Mouse (Mus musculus) gastrocnemius, postnatal 36 days (tissue): Measurements from ENCODE around the gene Arhgef3. TPM values are rescaled to one million over a fixed set of nuclear protein-coding genes. Genes with fewer than 3 reads are reported as not detected.
A peak's percentile ranks its signal among the peaks of the same experiment; 100 is the strongest.

Source experiments
- DNase-seq, 2 experiments: peaks; one replicate each; pipeline ENCODE4 v3.0.0; 2022
- intact Hi-C: fragments of 180-260 bp; cut with DNase I; formaldehyde crosslinking; loops from one replicate; pipeline ENCODE4 v1.15.1; 2025
- long read RNA-seq, 2 experiments: library from polyadenylated mRNA; stranded (forward); transcript quantifications; one replicate each; pipeline ENCODE4 v2.0.0; 2021
- total RNA-seq, 2 experiments: library from RNA; stranded (reverse); gene quantifications; 2 replicates each; pipeline ENCODE4 v1.2.3; 2021

The Arhgef3 gene
- 10 to 100 TPM in 1 of 2 experiments, 1 to 10 TPM in 1; 8.7 to 10.1 TPM for total RNA-seq
- long read RNA-seq, experiment 1, partial matches to known transcripts: 0 of 6 reads
- long read RNA-seq, experiment 1, other reads (novel, unspliced or antisense): 4 of 6 reads
- long read RNA-seq, experiment 2, partial matches to known transcripts: 3 of 8 reads
- long read RNA-seq, experiment 2, other reads (novel, unspliced or antisense): 3 of 8 reads

GRCm38 (mm10) chr14:27114362-27115274, at the start of gene Arhgef3:
TSS of gene Arhgef3 (plus strand) at chr14:27114899.
- peak; percentile 61 to 63 for DNase-seq
- intact Hi-C loops: no loop called here

- DNase-seq: no peak
- intact Hi-C loops: no loop called here
These were observed 48.3 kb upstream of the Arhgef3 start for GRCm38 (mm10) chr14:27066171-27066929.

GRCm38 (mm10) chr14:27067866-27068271, 46.8 kb upstream of the Arhgef3 start:
- DNase-seq: no peak
- intact Hi-C loops: no loop called here

GRCm38 (mm10) chr14:27069434-27070097, 45.1 kb upstream of the Arhgef3 start:
- no peak for DNase-seq
- intact Hi-C loops: no loop called here

GRCm38 (mm10) chr14:27070128-27070527, 44.6 kb upstream of the Arhgef3 start:
- no peak for DNase-seq
- intact Hi-C loops: no loop called here

GRCm38 (mm10) chr14:27070758-27071157, 43.9 kb upstream of the Arhgef3 start:
- no peak for DNase-seq
- intact Hi-C loops: no loop called here

- DNase-seq: no peak
- intact Hi-C loops: no loop called here
These were observed 42.7 kb upstream of the Arhgef3 start for GRCm38 (mm10) chr14:27071985-27072384.

- no peak for DNase-seq
- intact Hi-C loops: no loop called here
These were observed 39.6 kb upstream of the Arhgef3 start for GRCm38 (mm10) chr14:27075084-27075483.

GRCm38 (mm10) chr14:27075909-27076521, 38.7 kb upstream of the Arhgef3 start:
- no peak for DNase-seq
- intact Hi-C loops: no loop called here

GRCm38 (mm10) chr14:27076522-27076920, 38.2 kb upstream of the Arhgef3 start:
- intact Hi-C loops: no loop called here

GRCm38 (mm10) chr14:27081536-27082275, 33.0 kb upstream of the Arhgef3 start:
- no peak for DNase-seq
- intact Hi-C loops: no loop called here

More at GRCm38 (mm10) chr14:27076522-27076920, 38.2 kb upstream of the Arhgef3 start:
- no peak for DNase-seq

- DNase-seq: no peak
These were observed 29.2 kb upstream of the Arhgef3 start for GRCm38 (mm10) chr14:27085471-27085870.

GRCm38 (mm10) chr14:27085999-27086398, 28.7 kb upstream of the Arhgef3 start:
- intact Hi-C loops: no loop called here
- no peak for DNase-seq

More at GRCm38 (mm10) chr14:27085471-27085870, 29.2 kb upstream of the Arhgef3 start:
- intact Hi-C loops: no loop called here

GRCm38 (mm10) chr14:27094247-27094646, 20.5 kb upstream of the Arhgef3 start:
- intact Hi-C loops: loop anchor here (10.0 kb wide), 1 partner anchor 409 kb away; no protein-coding TSS in a partner anchor
- no peak for DNase-seq

- intact Hi-C loops: loop anchor here (1.0 to 10.0 kb wide), 3 partner anchors 65 to 411 kb away; no protein-coding TSS in a partner anchor
- no peak for DNase-seq
These were observed 18.6 kb upstream of the Arhgef3 start for GRCm38 (mm10) chr14:27096133-27096532.

- intact Hi-C loops: loop anchor here (1.0 to 10.0 kb wide), 3 partner anchors 65 to 412 kb away; no protein-coding TSS in a partner anchor
- DNase-seq: peak; percentile 35 to 43
These were observed 17.9 kb upstream of the Arhgef3 start for GRCm38 (mm10) chr14:27096779-27097178.

- intact Hi-C loops: no loop called here
These were observed 13.0 kb upstream of the Arhgef3 start for GRCm38 (mm10) chr14:27101735-27102134.

GRCm38 (mm10) chr14:27102720-27103119, 12.0 kb upstream of the Arhgef3 start:
- DNase-seq: no peak
- intact Hi-C loops: no loop called here

More at GRCm38 (mm10) chr14:27101735-27102134, 13.0 kb upstream of the Arhgef3 start:
- DNase-seq: no peak
